Mouse (Mus musculus): Measurements from ENCODE around the gene Ccdc8.
"Not testable (repeated sequence)": the region's sequence is repeated elsewhere in the genome, so short reads cannot be mapped to it uniquely, and the experiment has no call there.

DNA sequence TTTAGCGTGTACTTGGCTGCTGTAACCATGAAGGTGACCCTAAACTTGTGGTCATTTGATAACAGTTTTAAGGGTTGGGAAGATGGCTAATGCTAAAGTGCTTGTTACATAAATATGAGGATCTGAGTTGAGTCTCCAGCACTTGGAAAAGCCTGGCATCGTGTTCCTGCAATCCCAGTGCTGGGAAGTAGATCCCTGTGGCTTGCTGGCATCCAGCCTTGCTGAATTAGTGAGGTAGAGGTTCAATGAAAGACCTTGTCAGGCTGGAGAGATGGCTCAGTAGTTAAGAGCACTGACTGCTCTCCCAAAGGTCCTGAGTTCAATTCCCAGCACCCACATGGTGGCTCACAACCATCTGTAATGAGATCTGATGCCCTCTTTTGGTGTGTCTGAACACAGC lies 38.7 kb upstream of the Ccdc8 start:
- TF ChIP-seq EP300, CTCF (IDR thresholded peaks at IDR 0.05; ENCODE audit: low read depth): not testable (repeated sequence)

Data from liver, postnatal 0 days (tissue).